Mouse (Mus musculus) myocyte (in vitro differentiated cells): ENCODE measurements around the gene Stx16. TPM values are rescaled to one million over a fixed set of nuclear protein-coding genes. Genes with fewer than 3 reads are reported as not detected.
A peak's percentile ranks its signal among the peaks of the same experiment; 100 is the strongest.

Experiments used
- H3K27me3 ChIP-seq: one replicate; pipeline ENCODE4 v1.6.1; 2011; ENCODE audit not compliant: control insufficient read depth, insufficient read depth, insufficient read length
- H3K36me3 ChIP-seq: one replicate; pipeline ENCODE4 v1.6.1; 2011; ENCODE audit not compliant: control insufficient read depth, insufficient read depth
- H3K4me2 ChIP-seq: one replicate; pipeline ENCODE4 v1.6.1; 2011; ENCODE audit warnings: low read depth, control low read depth
- H3K4me3 ChIP-seq: one replicate; pipeline ENCODE4 v1.5.1; 2011; ENCODE audit warnings: mild to moderate bottlenecking, control low read depth, moderate library complexity
- H3K79me2 ChIP-seq: one replicate; pipeline ENCODE4 v1.6.1; 2011; ENCODE audit not compliant: control insufficient read depth, insufficient read depth
- H3ac ChIP-seq: one replicate; pipeline ENCODE4 v1.6.1; 2011; ENCODE audit not compliant: control insufficient read depth, insufficient read length
- CEBPB ChIP-seq: IDR thresholded peaks from 2 replicates; pipeline ENCODE4 v1.6.1; 2011; ENCODE audit warnings: mild to moderate bottlenecking, moderate library complexity; ENCODE audit not compliant: poor library complexity, insufficient read depth, severe bottlenecking
- E2F4 ChIP-seq: IDR thresholded peaks from one replicate; pipeline ENCODE4 v1.6.1; 2011; ENCODE audit warnings: mild to moderate bottlenecking, control low read depth, moderate library complexity; ENCODE audit not compliant: insufficient read depth
- MAX ChIP-seq: IDR thresholded peaks from one replicate; pipeline ENCODE4 v1.6.1; 2011; ENCODE audit warnings: low read depth, mild to moderate bottlenecking, control low read depth
- MYOD1 ChIP-seq, 3 experiments: IDR thresholded peaks; one replicate each; pipeline ENCODE4 v1.6.1; 2011; ENCODE audit warnings: control low read depth in 2 of 3, low read depth in 2 of 3, mild to moderate bottlenecking in 2 of 3, moderate library complexity in 1 of 3; ENCODE audit not compliant: insufficient read length in 2 of 3, control insufficient read depth in 1 of 3
- MYOG ChIP-seq, 3 experiments: IDR thresholded peaks; one replicate each; pipeline ENCODE4 v1.6.1; 2011; ENCODE audit warnings: control low read depth in 2 of 3, low read depth in 2 of 3, mild to moderate bottlenecking in 2 of 3; ENCODE audit not compliant: insufficient read length in 2 of 3, control insufficient read depth in 1 of 3, insufficient read depth in 1 of 3
- POLR2A ChIP-seq: IDR thresholded peaks from one replicate; pipeline ENCODE4 v1.6.1; 2011; ENCODE audit warnings: low read depth, mild to moderate bottlenecking, control low read depth, moderate library complexity; ENCODE audit not compliant: insufficient read length
- POLR2AphosphoS2 ChIP-seq: IDR thresholded peaks from one replicate; pipeline ENCODE4 v1.6.1; 2011; ENCODE audit warnings: low read depth, control low read depth; ENCODE audit not compliant: insufficient read length
- REST ChIP-seq: IDR thresholded peaks from one replicate; pipeline ENCODE4 v1.6.1; 2011; ENCODE audit warnings: mild to moderate bottlenecking, control low read depth, moderate library complexity; ENCODE audit not compliant: insufficient read depth, insufficient read length
- SRF ChIP-seq: IDR thresholded peaks from one replicate; pipeline ENCODE4 v1.6.1; 2011; ENCODE audit warnings: low read depth; ENCODE audit not compliant: control insufficient read depth, insufficient read length
- TCF12 ChIP-seq: IDR thresholded peaks from one replicate; pipeline ENCODE4 v1.6.1; 2011; ENCODE audit warnings: mild to moderate bottlenecking, control low read depth; ENCODE audit not compliant: poor library complexity, insufficient read depth, severe bottlenecking
- TCF3 ChIP-seq: IDR thresholded peaks from one replicate; pipeline ENCODE4 v1.6.1; 2011; ENCODE audit warnings: low read depth, control low read depth; ENCODE audit not compliant: insufficient read length
- USF1 ChIP-seq: IDR thresholded peaks from one replicate; pipeline ENCODE4 v1.6.1; 2011; ENCODE audit warnings: low read depth, mild to moderate bottlenecking, control low read depth, moderate library complexity
- polyA plus RNA-seq: library from polyadenylated mRNA; unstranded; fragments of >200 nt; fragmentation: generic; extraction: Trizol; gene quantifications from one replicate; pipeline ENCODE4 v1.2.1, GENCODE M21; 2012; ENCODE audit warnings: missing spikeins

Stx16 gene
- polyA plus RNA-seq, 1 experiment, result 21.9 TPM

DNA sequence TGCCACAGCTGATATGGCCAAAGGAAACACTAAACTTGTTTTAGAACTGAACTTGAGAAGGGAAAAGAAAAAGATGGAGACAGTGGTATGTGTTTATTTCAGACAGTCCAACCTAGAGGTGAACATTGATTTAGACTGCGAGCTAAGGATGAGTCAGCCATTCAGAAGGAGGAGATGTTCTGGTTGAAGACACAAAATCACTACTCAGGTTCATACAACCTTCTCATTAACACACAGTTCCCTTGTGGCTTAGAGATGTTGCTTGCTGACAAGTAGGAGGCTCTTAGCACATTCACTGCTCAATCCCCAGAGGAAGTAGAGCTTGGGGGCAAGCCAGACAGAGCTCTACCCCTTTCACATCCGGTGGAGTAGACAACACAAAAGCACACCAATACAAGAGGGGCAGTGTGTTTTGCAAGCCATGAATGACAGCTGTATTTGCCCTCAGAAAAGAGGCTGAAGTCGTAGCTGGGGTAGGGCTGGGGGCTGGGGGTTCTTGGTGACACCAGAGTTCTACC, 6.5 kb upstream of the Stx16 start:
- H3K36me3 ChIP-seq, result no peaks in the 10 kb centered on the region
- no peaks in the 10 kb centered on the region for H3K79me2 ChIP-seq
- TF ChIP-seq MYOD1 (IDR thresholded peaks at IDR 0.05; ENCODE audit: control insufficient read depth in 1 of 3, insufficient read length in 2 of 3, low read depth in 2 of 3), result no peak
- H3ac ChIP-seq, result no peak overlapping the region
- H3K4me2 ChIP-seq, result no peak overlapping the region
- no peak overlapping the region for H3K4me3 ChIP-seq
- H3K27me3 ChIP-seq, result no peaks in the 10 kb centered on the region

- Histone ChIP-seq H3K4me3 (no peak overlapping the region), H3K4me2 (no peak overlapping the region), H3K36me3 (no peaks in the 10 kb centered on the region), H3K27me3 (no peaks in the 10 kb centered on the region), H3ac (no peak overlapping the region), H3K79me2 (peaks cover 2% of the 10 kb centered on the region)
- TF ChIP-seq USF1, result no peak
- no peak for TF ChIP-seq CEBPB
- no peak for TF ChIP-seq REST
Observed at GRCm38 (mm10) chr2:174071406-174071805, 4.7 kb upstream of the Stx16 start.

DNA sequence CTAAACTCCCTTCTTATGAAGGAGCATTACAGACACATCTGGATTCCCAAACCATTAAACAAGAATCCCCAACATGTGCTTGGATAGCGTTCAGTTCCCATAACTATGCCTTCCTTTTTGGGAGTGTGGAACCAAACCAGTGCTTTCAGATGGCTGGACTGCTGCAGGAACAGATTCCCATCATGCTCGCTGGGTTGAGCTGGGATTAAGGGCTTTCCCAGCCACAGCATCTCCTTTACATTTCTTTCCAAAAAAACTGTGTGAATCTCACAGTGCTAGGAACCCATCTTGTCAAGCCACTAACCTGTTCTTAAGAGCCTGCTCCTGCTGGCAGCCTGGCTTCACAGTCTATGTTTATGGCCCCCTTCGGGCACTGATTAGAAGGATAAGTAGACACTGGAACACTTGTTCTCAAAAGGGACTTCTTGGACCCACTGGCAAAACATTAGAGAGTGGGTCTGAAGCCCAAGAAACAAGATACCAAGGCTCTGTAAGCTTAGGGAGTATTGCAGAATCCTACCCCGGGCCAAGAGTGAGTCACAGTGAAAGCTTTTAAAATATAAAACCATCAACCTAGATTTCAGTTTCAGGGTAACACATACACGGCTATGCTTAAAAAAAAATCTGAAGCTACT, 2.8 kb upstream of the Stx16 start:
- Histone ChIP-seq H3K4me2 (peak overlapping the region; percentile 48), H3K4me3 (no peak overlapping the region), H3K79me2 (peaks cover 19% of the 10 kb centered on the region), H3K36me3 (no peaks in the 10 kb centered on the region), H3K27me3 (no peaks in the 10 kb centered on the region), H3ac (no peak overlapping the region)
- no peak for TF ChIP-seq MAX
- TF ChIP-seq USF1, result no peak

- Histone ChIP-seq H3K36me3 (no peaks in the 10 kb centered on the region), H3ac (no peak overlapping the region), H3K4me2 (peak overlapping the region; percentile 62), H3K4me3 (no peak overlapping the region), H3K79me2 (peaks cover 33% of the 10 kb centered on the region), H3K27me3 (no peaks in the 10 kb centered on the region)
- TF ChIP-seq MAX, result no peak
- TF ChIP-seq POLR2AphosphoS2, result no peak
- no peak for TF ChIP-seq MYOD1 (IDR thresholded peaks at IDR 0.05; ENCODE audit: control insufficient read depth in 1 of 3, insufficient read length in 2 of 3, low read depth in 2 of 3)
- TF ChIP-seq E2F4, result no peak
- no peak for TF ChIP-seq REST
- no peak for TF ChIP-seq TCF3
- no peak for TF ChIP-seq POLR2A
- TF ChIP-seq USF1, result no peak
- TF ChIP-seq TCF12, result no peak
- TF ChIP-seq SRF, result no peak
- no peak for TF ChIP-seq MYOG (IDR thresholded peaks at IDR 0.05; ENCODE audit: control insufficient read depth in 1 of 3, insufficient read depth in 1 of 3, insufficient read length in 2 of 3, low read depth in 2 of 3)
- no peak for TF ChIP-seq CEBPB
Observed at GRCm38 (mm10) chr2:174074621-174075020, 1.5 kb upstream of the Stx16 start.

GRCm38 (mm10) chr2:174075072-174075570, 987 bp upstream of the Stx16 start:
- no peaks in the 10 kb centered on the region for H3K27me3 ChIP-seq

More at GRCm38 (mm10) chr2:174075072-174075570, 987 bp upstream of the Stx16 start:
- peak overlapping the region; percentile 98 for H3K4me3 ChIP-seq
- TF ChIP-seq CEBPB (no peak), REST (no peak), MAX (no peak), E2F4 (no peak), SRF (no peak), MYOG (IDR thresholded peaks at IDR 0.05; ENCODE audit: control insufficient read depth in 1 of 3, insufficient read depth in 1 of 3, insufficient read length in 2 of 3, low read depth in 2 of 3) (no peak), TCF12 (no peak), USF1 (no peak), TCF3 (no peak)
- no peaks in the 10 kb centered on the region for H3K36me3 ChIP-seq
- H3K4me2 ChIP-seq, result peak overlapping the region; percentile 62
- H3ac ChIP-seq, result no peak overlapping the region
- H3K79me2 ChIP-seq, result peaks cover 38% of the 10 kb centered on the region
